In genomic region chr9:32698766-32699165, GRCm38 (mm10) we compare ENCODE assay signal across 9 mouse cellular contexts.
DNase-seq lines count a peak whose midpoint lies in the region; ATAC-seq and TF ChIP-seq lines count a peak whose summit lies in the region.
"Had no signal": no experiment of that assay in that cellular context is flagged by ENCODE, and none has a peak within 500 bp of the region (broad histone marks: within the 10 kb centered on the region; RNA-seq: fewer than 3 reads in every experiment).

No protein-coding gene starts in this region.

- H3K9ac ChIP-seq in hindbrain, embryonic 13.5 days = no peak overlapping the region
- no peak overlapping the region for H3K9ac ChIP-seq in hindbrain, embryonic 11.5 days (ENCODE audit: low read depth, low read length)
- no peak overlapping the region for H3K9ac ChIP-seq in neural tube, embryonic 13.5 days
- H3K9ac ChIP-seq in neural tube, embryonic 15.5 days (replicated peaks) = no peak overlapping the region
- H3K9ac ChIP-seq in intestine, postnatal 0 days (ENCODE audit: low read depth, low read length) = no peak overlapping the region
- no peak overlapping the region for H3K9ac ChIP-seq in stomach, embryonic 15.5 days
- H3K9ac ChIP-seq in forebrain, postnatal 0 days = no peak overlapping the region

- H3K4me2 ChIP-seq in hindbrain, embryonic 13.5 days = peak overlapping the region; percentile 18; the same call in 1 of the 2 replicates
- no peak overlapping the region for H3K4me2 ChIP-seq in hindbrain, embryonic 11.5 days (replicated peaks; ENCODE audit: low read depth, low read length)
- peak overlapping the region; percentile 35 for H3K4me2 ChIP-seq in neural tube, embryonic 13.5 days
- H3K4me2 ChIP-seq in neural tube, embryonic 15.5 days = no peak overlapping the region
- peak overlapping the region; percentile 50 for H3K4me2 ChIP-seq in intestine, postnatal 0 days (replicated peaks; ENCODE audit: low read depth)
- H3K4me2 ChIP-seq in stomach, embryonic 15.5 days = peak overlapping the region; percentile 37
- H3K4me2 ChIP-seq in forebrain, postnatal 0 days (ENCODE audit: low read depth) = no peak overlapping the region; the same call in 1 of the 2 replicates

- H3K4me1 ChIP-seq in hindbrain, embryonic 13.5 days (replicated peaks) = peaks cover 12% of the 10 kb centered on the region
- no peaks in the 10 kb centered on the region for H3K4me1 ChIP-seq in hindbrain, embryonic 11.5 days (replicated peaks; ENCODE audit: control insufficient read depth, insufficient read depth, low read length)
- H3K4me1 ChIP-seq in neural tube, embryonic 13.5 days (replicated peaks) = peaks cover 10% of the 10 kb centered on the region
- H3K4me1 ChIP-seq in neural tube, embryonic 15.5 days = peaks cover 9% of the 10 kb centered on the region; the same call in 1 of the 2 replicates
- H3K4me1 ChIP-seq in intestine, postnatal 0 days (replicated peaks; ENCODE audit: control insufficient read depth, insufficient read depth, low read length) = no peaks in the 10 kb centered on the region
- H3K4me1 ChIP-seq in stomach, embryonic 15.5 days = peaks cover 10% of the 10 kb centered on the region; the same call in 1 of the 2 replicates
- 0 out of 2 replicates have a peak, but pooled peaks cover 3% of the 10 kb centered on the region for H3K4me1 ChIP-seq in forebrain, postnatal 0 days (ENCODE audit: insufficient read depth)

- DNase-seq in hindbrain, embryonic 11.5 days (ENCODE audit: low spot score) = no peak
- no peak for DNase-seq in forebrain, postnatal 0 days
- no peak for DNase-seq in layer of hippocampus, adult 9-11 months
- DNase-seq: adrenal gland, adult 8-10 months had no signal

- H3K4me3 ChIP-seq in hindbrain, embryonic 13.5 days = 0 out of 2 replicates have a peak overlapping the region, but pooled peaks have one; percentile 3
- H3K4me3 ChIP-seq in hindbrain, embryonic 11.5 days (ENCODE audit: low read depth, low read length) = no peak overlapping the region
- no peak overlapping the region for H3K4me3 ChIP-seq in neural tube, embryonic 13.5 days
- H3K4me3 ChIP-seq in neural tube, embryonic 15.5 days (replicated peaks) = no peak overlapping the region
- H3K4me3 ChIP-seq in intestine, postnatal 0 days (ENCODE audit: low read depth, low read length) = no peak overlapping the region
- peak overlapping the region; percentile 6 for H3K4me3 ChIP-seq in stomach, embryonic 15.5 days (replicated peaks)
- no peak overlapping the region for H3K4me3 ChIP-seq in forebrain, postnatal 0 days (ENCODE audit: low read depth, low read length)

- ATAC-seq in hindbrain, embryonic 13.5 days (ENCODE audit: low FRiP score) = no peak
- ATAC-seq in hindbrain, embryonic 11.5 days (ENCODE audit: low FRiP score) = no peak
- no peak for ATAC-seq in neural tube, embryonic 13.5 days (ENCODE audit: low read depth)
- no peak for ATAC-seq in neural tube, embryonic 15.5 days (ENCODE audit: low FRiP score)
- no peak for ATAC-seq in intestine, postnatal 0 days
- ATAC-seq in stomach, embryonic 15.5 days (ENCODE audit: insufficient read depth, low FRiP score, low read depth) = no peak
- no peak for ATAC-seq in forebrain, postnatal 0 days

- no peaks in the 10 kb centered on the region for H3K9me3 ChIP-seq in hindbrain, embryonic 13.5 days
- H3K9me3 ChIP-seq in hindbrain, embryonic 11.5 days (ENCODE audit: control insufficient read depth, low read length) = no peaks in the 10 kb centered on the region
- no peaks in the 10 kb centered on the region for H3K9me3 ChIP-seq in neural tube, embryonic 13.5 days
- no peaks in the 10 kb centered on the region for H3K9me3 ChIP-seq in neural tube, embryonic 15.5 days (replicated peaks)
- H3K9me3 ChIP-seq in intestine, postnatal 0 days (ENCODE audit: control insufficient read depth) = no peaks in the 10 kb centered on the region
- no peaks in the 10 kb centered on the region for H3K9me3 ChIP-seq in stomach, embryonic 15.5 days
- no peaks in the 10 kb centered on the region for H3K9me3 ChIP-seq in forebrain, postnatal 0 days (ENCODE audit: low read length)

- no peaks in the 10 kb centered on the region for H3K36me3 ChIP-seq in hindbrain, embryonic 13.5 days
- H3K36me3 ChIP-seq in hindbrain, embryonic 11.5 days (ENCODE audit: control insufficient read depth, insufficient read depth, low read length) = no peaks in the 10 kb centered on the region
- no peaks in the 10 kb centered on the region for H3K36me3 ChIP-seq in neural tube, embryonic 13.5 days
- no peaks in the 10 kb centered on the region for H3K36me3 ChIP-seq in neural tube, embryonic 15.5 days
- no peaks in the 10 kb centered on the region for H3K36me3 ChIP-seq in intestine, postnatal 0 days (ENCODE audit: control insufficient read depth, insufficient read depth)
- H3K36me3 ChIP-seq in stomach, embryonic 15.5 days = no peaks in the 10 kb centered on the region
- H3K36me3 ChIP-seq in forebrain, postnatal 0 days (ENCODE audit: insufficient read depth) = no peaks in the 10 kb centered on the region

- TF ChIP-seq CTCF in intestine, postnatal 0 days (IDR thresholded peaks at IDR 0.05; ENCODE audit: low read depth) = no peak
- TF ChIP-seq CTCF in forebrain, postnatal 0 days (IDR thresholded peaks at IDR 0.05; ENCODE audit: low read depth) = no peak

- H3K27ac ChIP-seq in hindbrain, embryonic 13.5 days = no peak overlapping the region
- H3K27ac ChIP-seq in hindbrain, embryonic 11.5 days (ENCODE audit: low read depth, low read length) = no peak overlapping the region
- H3K27ac ChIP-seq in neural tube, embryonic 13.5 days (replicated peaks) = no peak overlapping the region
- no peak overlapping the region for H3K27ac ChIP-seq in neural tube, embryonic 15.5 days (replicated peaks)
- no peak overlapping the region for H3K27ac ChIP-seq in intestine, postnatal 0 days (ENCODE audit: low read depth, low read length)
- no peak overlapping the region; the same call in 1 of the 2 replicates for H3K27ac ChIP-seq in stomach, embryonic 15.5 days
- no peak overlapping the region for H3K27ac ChIP-seq in forebrain, postnatal 0 days (ENCODE audit: low read depth, low read length)

- WGBS in hindbrain, embryonic 13.5 days = 89% methylated on average over 4 of the region's 4 CpGs
- WGBS in hindbrain, embryonic 11.5 days = 82% methylated on average over 4 of the region's 4 CpGs
- WGBS in neural tube, embryonic 13.5 days = 73% methylated on average over 4 of the region's 4 CpGs
- 88% methylated on average over 4 of the region's 4 CpGs for WGBS in neural tube, embryonic 15.5 days
- WGBS in intestine, postnatal 0 days = 70% methylated on average over 4 of the region's 4 CpGs
- WGBS in stomach, embryonic 15.5 days = 73% methylated on average over 4 of the region's 4 CpGs
- 76% methylated on average over 4 of the region's 4 CpGs for WGBS in forebrain, postnatal 0 days

- peaks cover 86% of the 10 kb centered on the region for H3K27me3 ChIP-seq in hindbrain, embryonic 13.5 days
- H3K27me3 ChIP-seq in hindbrain, embryonic 11.5 days (ENCODE audit: control insufficient read depth, insufficient read depth, low read length) = peaks cover 28% of the 10 kb centered on the region
- H3K27me3 ChIP-seq in neural tube, embryonic 13.5 days = peaks cover 65% of the 10 kb centered on the region
- peaks cover 53% of the 10 kb centered on the region for H3K27me3 ChIP-seq in neural tube, embryonic 15.5 days (replicated peaks)
- no peaks in the 10 kb centered on the region for H3K27me3 ChIP-seq in intestine, postnatal 0 days (replicated peaks; ENCODE audit: control insufficient read depth, insufficient read depth, low read length)
- no peaks in the 10 kb centered on the region for H3K27me3 ChIP-seq in stomach, embryonic 15.5 days (replicated peaks)
- peaks cover 40% of the 10 kb centered on the region for H3K27me3 ChIP-seq in forebrain, postnatal 0 days (ENCODE audit: insufficient read depth, low read length)

Comparison
In these comparisons a context has a peak if more than half of its experiments do, and no peak if none do; other contexts are left out.
1. H3K4me2 ChIP-seq: peak in hindbrain, embryonic 13.5 days (single experiment), neural tube, embryonic 13.5 days (single experiment), intestine, postnatal 0 days (single experiment) and stomach, embryonic 15.5 days (single experiment); none in hindbrain, embryonic 11.5 days (single experiment), neural tube, embryonic 15.5 days (single experiment) and forebrain, postnatal 0 days (single experiment).
2. H3K4me3 ChIP-seq: peak in hindbrain, embryonic 13.5 days (single experiment) and stomach, embryonic 15.5 days (single experiment); none in hindbrain, embryonic 11.5 days (single experiment), neural tube, embryonic 13.5 days (single experiment), neural tube, embryonic 15.5 days (single experiment), intestine, postnatal 0 days (single experiment) and forebrain, postnatal 0 days (single experiment).